Mouse (Mus musculus): ENCODE measurements around the gene Tmem184b.

The Tmem184b gene

GRCm38 (mm10) chr15:79399231-79400052 is 3.9 kb downstream of the Tmem184b start:
- DNase-seq (ENCODE audit: low spot score), result no peak

GRCm38 (mm10) chr15:79396736-79397135 is 6.6 kb downstream of the Tmem184b start:
- DNase-seq (ENCODE audit: low spot score), result no peak

DNA sequence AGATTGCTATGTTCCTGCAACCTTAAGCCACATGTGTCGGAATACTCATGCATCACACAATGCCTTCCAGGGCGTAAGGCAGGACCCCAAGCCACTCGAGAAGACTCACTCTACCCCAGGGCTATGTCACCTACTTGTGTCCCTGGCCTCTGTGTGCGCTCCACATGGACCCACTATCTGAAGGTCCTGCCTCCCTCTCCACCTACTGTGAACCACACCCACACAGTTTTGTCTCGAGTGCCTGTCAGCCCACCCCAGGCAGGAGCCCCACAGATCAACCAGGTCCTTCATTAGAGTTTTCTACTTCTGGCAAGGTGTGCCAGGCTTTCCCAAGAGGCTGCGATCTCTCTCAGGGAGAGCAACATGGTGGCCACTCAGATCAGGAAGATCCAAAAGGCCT is 8.1 kb downstream of the Tmem184b start:
- no peak for DNase-seq (ENCODE audit: low spot score)

- DNase-seq (ENCODE audit: low spot score), result no peak
Observed at GRCm38 (mm10) chr15:79394842-79395241, 8.5 kb downstream of the Tmem184b start.

- DNase-seq (ENCODE audit: low spot score), result no peak
Observed at GRCm38 (mm10) chr15:79393101-79393500, 10.3 kb downstream of the Tmem184b start.

DNA sequence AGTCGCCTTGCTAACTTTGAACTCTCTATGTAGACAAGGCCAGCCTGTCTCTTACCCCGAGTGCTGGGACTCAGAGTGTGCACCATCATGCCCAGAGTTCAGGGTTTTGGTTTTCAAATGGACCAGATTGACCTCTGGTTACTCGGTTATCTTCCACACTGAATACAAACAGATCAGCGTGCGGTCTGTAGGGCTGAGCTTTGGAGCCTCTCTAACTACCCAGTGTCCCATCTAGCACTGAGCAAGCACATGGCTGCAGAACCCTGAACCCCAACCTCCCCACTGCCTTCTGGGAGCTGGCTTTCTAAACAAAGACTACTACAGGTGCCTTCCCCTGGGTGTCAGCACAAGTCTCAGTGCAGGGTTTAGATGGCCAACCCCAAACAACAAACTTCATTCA is 10.8 kb downstream of the Tmem184b start:
- DNase-seq (ENCODE audit: low spot score), result no peak

GRCm38 (mm10) chr15:79391447-79392093 is 11.8 kb downstream of the Tmem184b start:
- peak; percentile 59 for DNase-seq (ENCODE audit: low spot score)

- no peak for DNase-seq (ENCODE audit: low spot score)
Observed at GRCm38 (mm10) chr15:79390434-79390833, 12.9 kb downstream of the Tmem184b start.

- DNase-seq (ENCODE audit: low spot score), result no peak
Observed at GRCm38 (mm10) chr15:79388171-79388570, 15.2 kb downstream of the Tmem184b start.

DNA sequence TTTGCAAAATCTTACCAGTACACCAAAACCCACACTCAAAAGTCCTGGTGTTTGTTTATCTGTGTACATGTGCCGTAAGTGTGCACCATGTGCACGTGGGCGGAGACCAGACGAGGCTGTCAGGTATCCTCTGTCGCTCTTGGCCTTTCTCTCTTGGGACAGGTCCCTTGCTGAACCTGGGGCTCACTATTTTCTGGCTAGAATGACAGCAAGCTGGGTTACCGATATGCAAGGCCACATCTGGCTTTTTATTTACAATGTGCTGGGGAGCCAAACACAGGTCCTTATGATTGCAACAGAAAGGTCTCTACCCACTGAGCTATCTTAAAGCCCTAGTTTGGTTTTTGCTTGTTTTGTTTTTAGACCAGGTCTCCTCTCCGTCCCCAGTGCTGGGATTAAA is 15.8 kb downstream of the Tmem184b start:
- no peak for DNase-seq (ENCODE audit: low spot score)

DNA sequence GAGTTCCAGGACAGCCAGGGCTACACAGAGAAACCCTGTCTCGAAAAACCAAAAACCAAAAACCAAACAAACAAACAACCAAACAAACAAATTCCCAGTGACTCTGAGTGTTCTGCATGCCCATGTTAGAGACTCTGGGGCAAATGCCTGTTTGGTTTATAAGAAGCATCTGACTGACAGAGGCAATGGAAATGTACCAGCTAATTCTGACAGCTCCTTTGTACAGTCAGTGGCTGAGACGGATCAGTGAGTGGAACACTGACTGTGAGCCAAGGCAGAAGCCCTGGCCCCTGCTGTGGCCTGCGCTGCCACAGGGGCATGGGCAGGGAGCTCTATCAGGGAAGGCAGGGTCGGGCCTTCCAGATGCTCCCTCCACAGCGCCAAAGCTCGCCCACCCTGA is 16.3 kb downstream of the Tmem184b start:
- DNase-seq (ENCODE audit: low spot score), result no peak

- DNase-seq (ENCODE audit: low spot score), result no peak
Observed at GRCm38 (mm10) chr15:79381644-79382043, 21.7 kb downstream of the Tmem184b start.

GRCm38 (mm10) chr15:79380468-79381444 is 22.6 kb downstream of the Tmem184b start:
- peak; percentile 65 for DNase-seq (ENCODE audit: low spot score)

- DNase-seq (ENCODE audit: low spot score), result no peak
Observed at GRCm38 (mm10) chr15:79379658-79380057, 23.7 kb downstream of the Tmem184b start.

GRCm38 (mm10) chr15:79378608-79379007 is 24.8 kb downstream of the Tmem184b start:
- no peak for DNase-seq (ENCODE audit: low spot score)

DNA sequence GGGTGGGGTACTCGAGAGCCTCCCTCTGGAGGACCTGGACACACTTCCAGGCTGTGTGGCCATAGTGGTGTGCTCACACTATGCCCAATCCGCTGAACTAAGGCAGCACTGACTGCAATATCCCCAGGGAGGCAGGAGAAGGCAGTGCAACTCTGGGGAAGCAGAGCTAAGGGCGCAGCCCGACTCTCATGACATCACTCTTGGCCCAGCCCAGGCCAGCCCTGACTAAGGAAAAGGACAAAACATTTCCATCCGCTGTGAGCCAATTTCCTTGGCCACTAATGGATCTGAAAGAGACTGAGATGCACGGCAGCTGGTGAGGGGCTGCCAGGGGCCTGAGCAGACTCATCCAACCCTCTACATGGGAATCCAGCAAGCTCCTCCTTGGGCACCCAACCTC is 25.7 kb downstream of the Tmem184b start:
- DNase-seq (ENCODE audit: low spot score), result peak; percentile 58

- no peak for DNase-seq (ENCODE audit: low spot score)
Observed at GRCm38 (mm10) chr15:79374760-79375159, 28.6 kb downstream of the Tmem184b start.

DNA sequence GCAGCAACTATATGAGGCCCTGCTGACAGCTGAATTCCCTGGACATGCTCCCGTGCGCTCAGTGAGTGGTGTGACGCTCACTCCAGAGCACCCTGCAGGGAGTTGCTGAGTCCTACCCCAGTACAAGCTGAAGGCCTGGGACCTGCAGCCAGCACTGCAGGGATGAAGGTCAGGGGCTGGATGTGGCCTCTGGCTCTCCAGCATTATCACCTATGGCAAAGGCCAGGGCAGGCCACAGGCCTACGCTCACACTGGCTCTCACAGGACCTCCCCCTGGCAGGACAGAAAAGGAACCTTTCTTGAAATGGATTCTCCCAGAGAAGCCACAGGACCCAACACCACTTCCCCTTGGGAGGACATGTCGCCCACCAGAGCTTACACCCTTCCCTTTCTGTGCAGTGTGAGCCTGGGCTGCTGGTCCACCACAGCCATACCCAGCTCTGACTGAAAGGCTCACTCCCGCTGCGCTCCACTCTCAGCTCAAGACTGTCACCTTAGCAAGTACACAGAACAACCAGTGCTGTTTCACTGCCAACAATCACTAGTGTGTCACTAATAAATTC is 33.0 kb downstream of the Tmem184b start:
- DNase-seq (ENCODE audit: low spot score), result no peak

DNA sequence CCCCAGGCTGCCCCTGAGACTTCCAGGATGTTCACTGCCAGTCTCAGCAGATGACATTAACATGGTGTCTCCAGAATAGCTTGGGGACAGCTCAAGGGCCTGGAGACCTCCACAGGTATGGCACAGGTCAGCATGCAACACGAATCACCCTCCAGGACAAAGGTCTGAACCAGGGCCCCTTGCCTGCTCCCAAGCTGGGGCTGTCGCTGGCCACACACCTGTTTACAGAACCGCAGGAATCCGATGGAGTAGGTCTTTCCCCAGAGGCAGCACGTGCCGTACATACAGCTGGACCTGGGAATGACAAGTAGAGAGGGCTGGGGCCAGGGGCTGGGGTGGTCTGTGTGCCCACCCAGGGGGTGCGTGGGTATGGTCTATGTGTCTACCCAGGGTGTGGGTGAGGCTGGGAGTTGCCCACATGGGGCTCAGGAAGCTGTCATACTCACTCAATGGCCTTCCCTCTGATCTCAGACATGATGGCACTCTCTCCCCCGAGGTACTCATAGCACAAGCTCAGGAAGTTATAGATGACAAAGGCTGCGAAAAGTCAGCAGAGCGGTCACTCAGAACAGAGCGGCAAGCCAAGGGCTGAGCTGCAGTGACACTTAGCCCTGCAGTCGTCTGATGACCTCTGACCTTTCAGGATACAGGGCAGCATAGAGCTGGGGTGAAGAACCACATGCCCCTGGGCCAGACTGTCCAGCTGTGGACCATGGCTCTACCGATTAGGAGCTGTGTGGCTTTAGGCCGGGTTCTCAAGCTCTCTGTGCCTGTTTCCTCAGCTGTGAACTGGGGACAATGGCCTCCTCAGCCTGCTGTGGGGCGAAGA is 33.7 kb downstream of the Tmem184b start:
- no peak for DNase-seq (ENCODE audit: low spot score)

DNA sequence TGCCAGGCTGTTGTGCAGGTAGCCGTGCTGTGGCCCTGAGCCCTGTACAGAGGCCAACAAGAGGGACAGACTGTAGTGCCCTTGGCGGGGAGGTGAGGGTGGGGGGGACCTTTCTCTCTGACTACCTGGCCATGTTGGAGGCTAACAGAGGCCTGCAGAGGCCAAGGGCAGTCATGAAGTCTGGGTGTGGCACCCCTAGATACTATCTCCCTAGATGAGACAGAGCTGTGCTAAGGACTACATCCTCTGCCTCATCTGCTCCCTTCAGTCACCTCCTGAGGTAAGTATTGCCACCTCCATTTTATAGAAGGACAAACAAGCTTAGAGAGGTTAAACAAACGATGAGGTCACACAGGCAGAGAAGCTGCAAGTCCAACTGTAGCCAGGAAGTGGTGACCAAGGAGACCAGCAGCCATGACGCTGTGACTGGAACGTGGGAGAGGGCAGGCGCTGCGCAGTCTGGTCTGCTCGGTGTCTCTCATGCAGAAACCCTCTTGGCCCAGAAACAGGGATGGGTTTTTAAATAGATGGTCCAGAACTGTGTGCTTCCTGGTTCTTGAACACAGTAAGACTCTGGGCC is 34.4 kb downstream of the Tmem184b start:
- DNase-seq (ENCODE audit: low spot score), result no peak

DNA sequence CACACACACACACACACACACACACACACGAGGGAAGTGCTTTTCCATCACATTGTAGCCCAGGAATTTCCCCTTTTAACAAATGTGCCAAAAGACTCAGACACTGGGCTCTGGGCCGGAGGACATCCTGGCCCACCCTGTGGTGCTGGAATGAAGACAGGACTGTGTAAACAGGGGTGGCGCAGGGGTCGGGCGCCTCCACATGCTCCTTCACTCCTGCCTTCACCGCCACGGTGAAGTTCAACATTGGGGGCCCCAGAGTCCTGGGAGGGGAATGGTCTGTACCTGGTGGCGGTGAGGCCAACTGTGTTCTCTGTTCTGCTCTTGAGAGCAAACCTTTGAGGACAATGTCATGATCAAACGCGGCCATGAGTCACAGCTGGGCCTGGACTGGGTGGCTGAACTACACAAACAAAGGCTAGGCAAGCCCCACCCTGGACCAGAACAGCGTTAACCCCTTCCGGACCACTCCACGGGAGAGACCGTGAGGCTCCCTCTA is 35.0 kb downstream of the Tmem184b start:
- no peak for DNase-seq (ENCODE audit: low spot score)

Measured in ovary, postnatal 36 days (tissue).